Mouse (Mus musculus) megakaryocyte, embryonic 14.5 days (primary cell): ENCODE results near the gene Erg. TPM values are rescaled to one million over a fixed set of nuclear protein-coding genes. Genes with fewer than 3 reads are reported as not detected.
A peak's percentile ranks its signal among the peaks of the same experiment; 100 is the strongest.

Source experiments
- H3K27me3 ChIP-seq: replicated peaks from 2 replicates; pipeline ENCODE3; 2012; ENCODE audit warnings: inconsistent platforms
- H3K36me3 ChIP-seq: replicated peaks from 2 replicates; pipeline ENCODE3; 2012; ENCODE audit warnings: low read length, inconsistent platforms, mixed read lengths
- H3K4me1 ChIP-seq: 2 replicates; pipeline ENCODE4 v1.6.1; 2012; ENCODE audit warnings: inconsistent platforms
- H3K4me3 ChIP-seq: replicated peaks from 2 replicates; pipeline ENCODE3; 2012; ENCODE audit warnings: moderate library complexity, mild to moderate bottlenecking, inconsistent platforms
- H3K9me3 ChIP-seq: 2 replicates; pipeline ENCODE4 v1.6.1; 2012; ENCODE audit warnings: inconsistent platforms
- FLI1 ChIP-seq: IDR thresholded peaks from 2 replicates; pipeline ENCODE4 v1.6.1; 2012; ENCODE audit warnings: low read length, inconsistent platforms, mixed read lengths
- GATA1 ChIP-seq: IDR thresholded peaks from 3 replicates; pipeline ENCODE4 v1.6.1; 2012; ENCODE audit warnings: mixed read lengths, low read length, inconsistent platforms, borderline replicate concordance
- polyA plus RNA-seq: library from polyadenylated mRNA; stranded (reverse); fragments of >175 nt; gene quantifications from 2 replicates; pipeline ENCODE4 v1.2.3, GENCODE M21; 2012; ENCODE audit warnings: low replicate concordance; ENCODE audit not compliant: insufficient read depth

Gene Erg
- polyA plus RNA-seq, 1 experiment = 3.9 TPM

DNA sequence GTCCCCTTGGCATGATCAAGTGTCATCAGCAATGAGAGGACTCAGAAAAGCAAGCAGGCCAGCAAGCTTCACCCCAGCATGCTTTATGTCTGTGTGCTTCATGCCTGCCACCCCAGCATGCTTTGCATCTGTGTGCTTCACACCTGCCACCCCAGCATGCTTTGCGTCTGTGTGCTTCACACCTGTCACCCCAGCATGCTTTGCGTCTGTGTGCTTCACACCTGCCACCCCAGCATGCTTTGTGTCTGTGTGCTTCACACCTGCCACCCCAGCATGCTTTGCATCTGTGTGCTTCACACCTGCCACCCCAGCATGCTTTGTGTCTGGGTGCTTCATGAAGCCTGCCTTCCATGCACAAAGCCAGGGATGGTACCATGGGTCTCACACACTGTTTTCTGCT, 33.3 kb downstream of the Erg start:
- no peaks in the 10 kb centered on the region for H3K36me3 ChIP-seq
- peaks cover 10% of the 10 kb centered on the region for H3K9me3 ChIP-seq
- H3K4me1 ChIP-seq = no peaks in the 10 kb centered on the region
- peaks cover 46% of the 10 kb centered on the region for H3K27me3 ChIP-seq
- TF ChIP-seq GATA1 (no peak), FLI1 (no peak)
- H3K4me3 ChIP-seq = no peak overlapping the region

DNA sequence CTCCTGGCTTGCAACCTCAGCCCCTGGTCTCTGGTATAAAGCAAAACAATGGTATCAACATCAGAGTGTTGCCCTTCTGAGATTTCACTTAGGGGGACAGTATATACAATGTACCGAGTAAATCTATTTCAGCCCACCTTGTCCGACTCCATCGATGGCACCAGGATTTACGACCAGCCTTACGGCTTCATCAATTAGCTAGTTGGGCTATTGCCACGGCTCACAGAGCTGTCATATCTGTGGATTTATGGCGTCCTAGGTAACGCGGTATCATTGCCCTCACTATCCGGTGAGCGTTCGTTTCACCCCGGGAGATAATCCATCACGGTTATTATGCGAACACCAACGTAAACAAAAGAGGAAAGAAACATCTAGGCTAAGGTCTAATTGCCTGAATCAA, 33.9 kb downstream of the Erg start:
- Histone ChIP-seq H3K4me1 (no peaks in the 10 kb centered on the region), H3K36me3 (no peaks in the 10 kb centered on the region), H3K9me3 (peaks cover 7% of the 10 kb centered on the region), H3K4me3 (no peak overlapping the region), H3K27me3 (peaks cover 46% of the 10 kb centered on the region)
- TF ChIP-seq FLI1 = no peak
- no peak for TF ChIP-seq GATA1

DNA sequence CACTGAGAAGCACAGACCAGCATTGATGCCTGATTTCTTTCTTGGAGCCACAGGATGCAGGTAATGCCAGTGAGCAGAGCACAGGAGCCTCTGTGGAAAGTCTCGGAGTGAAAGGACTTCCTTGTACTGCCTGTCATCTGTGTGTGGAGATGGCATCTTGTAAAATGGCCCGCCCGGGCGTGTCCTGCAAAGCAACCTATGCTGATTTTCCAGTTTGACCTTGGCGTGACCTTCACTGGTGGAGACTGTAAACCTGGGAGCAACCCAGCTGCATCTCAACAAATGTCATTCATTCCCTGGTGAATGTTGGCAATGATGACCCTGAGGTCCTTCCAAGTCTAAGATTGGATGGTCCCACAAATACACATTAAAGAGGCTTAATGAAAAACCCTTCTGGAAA, 35.9 kb downstream of the Erg start:
- H3K4me1 ChIP-seq = no peaks in the 10 kb centered on the region
- no peaks in the 10 kb centered on the region for H3K9me3 ChIP-seq
- no peaks in the 10 kb centered on the region for H3K36me3 ChIP-seq
- no peak overlapping the region for H3K4me3 ChIP-seq
- no peak for TF ChIP-seq GATA1
- no peak for TF ChIP-seq FLI1
- peaks cover 36% of the 10 kb centered on the region for H3K27me3 ChIP-seq

DNA sequence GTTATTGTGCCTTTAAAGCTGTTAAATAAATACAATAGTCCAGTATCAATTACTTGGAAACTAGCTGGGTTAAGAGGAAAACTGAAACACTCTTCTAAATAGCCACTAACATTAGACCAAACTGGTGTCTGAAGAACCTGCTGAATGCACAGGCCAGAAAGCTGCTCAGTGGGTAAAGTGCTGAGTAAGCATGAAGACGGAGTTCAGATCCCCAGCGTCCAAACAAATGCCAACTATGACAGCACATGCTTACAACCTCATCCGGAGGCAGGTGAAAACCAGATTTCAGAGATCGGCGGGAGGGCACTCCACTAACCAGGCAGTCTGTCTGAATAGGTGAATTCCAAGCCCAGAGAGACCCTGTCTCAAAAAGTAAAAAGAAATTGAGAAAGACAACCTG, 41.6 kb downstream of the Erg start:
- no peaks in the 10 kb centered on the region for H3K36me3 ChIP-seq
- H3K9me3 ChIP-seq = no peaks in the 10 kb centered on the region
- H3K27me3 ChIP-seq = peaks cover 35% of the 10 kb centered on the region
- H3K4me3 ChIP-seq = no peak overlapping the region
- TF ChIP-seq GATA1 = no peak
- TF ChIP-seq FLI1 = no peak
- H3K4me1 ChIP-seq = no peaks in the 10 kb centered on the region

DNA sequence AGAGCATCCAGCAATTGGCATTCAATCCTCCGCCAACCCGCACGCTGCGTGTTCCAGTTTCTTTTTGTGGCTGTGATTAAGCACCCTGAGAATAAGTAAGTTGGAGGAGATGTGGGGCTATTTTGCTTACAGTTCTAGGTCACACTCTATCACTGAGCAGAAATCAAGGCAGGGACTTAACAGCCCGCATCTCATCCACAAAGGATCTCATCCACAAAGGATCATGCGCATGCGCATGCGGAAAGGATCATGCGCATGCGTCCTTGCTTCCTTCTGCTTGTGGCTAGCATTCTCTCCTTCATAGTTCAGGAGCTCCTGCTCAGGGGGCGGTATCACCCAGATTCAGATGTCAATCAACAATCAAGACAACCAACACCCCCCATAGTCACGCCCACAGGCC, 42.9 kb downstream of the Erg start:
- H3K4me3 ChIP-seq = no peak overlapping the region
- H3K36me3 ChIP-seq = no peaks in the 10 kb centered on the region
- no peaks in the 10 kb centered on the region for H3K9me3 ChIP-seq
- TF ChIP-seq FLI1 = no peak
- TF ChIP-seq GATA1 = no peak
- no peaks in the 10 kb centered on the region for H3K4me1 ChIP-seq
- peaks cover 33% of the 10 kb centered on the region for H3K27me3 ChIP-seq

DNA sequence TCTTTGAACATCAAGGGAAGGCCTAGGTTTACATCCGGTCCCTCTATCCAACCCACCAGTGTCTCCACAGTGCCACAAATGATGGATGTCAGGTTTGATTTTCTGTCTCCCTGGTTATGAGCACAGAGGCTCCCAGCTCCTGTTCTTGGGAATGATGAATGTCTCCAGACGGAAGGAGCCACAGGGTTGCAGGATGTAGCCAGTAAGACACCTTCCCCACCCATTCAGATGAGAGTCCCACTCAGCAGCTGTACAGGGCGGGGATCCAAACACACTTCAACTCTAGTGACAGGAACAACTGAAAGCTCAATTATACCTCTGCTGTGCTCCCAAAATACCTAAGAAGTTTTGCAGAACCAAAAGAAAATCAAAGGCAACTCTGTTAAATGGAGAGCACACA, 51.2 kb downstream of the Erg start:
- TF ChIP-seq FLI1 (no peak), GATA1 (no peak)
- Histone ChIP-seq H3K27me3 (peaks cover 24% of the 10 kb centered on the region), H3K36me3 (no peaks in the 10 kb centered on the region), H3K9me3 (no peaks in the 10 kb centered on the region), H3K4me3 (no peak overlapping the region), H3K4me1 (no peaks in the 10 kb centered on the region)

DNA sequence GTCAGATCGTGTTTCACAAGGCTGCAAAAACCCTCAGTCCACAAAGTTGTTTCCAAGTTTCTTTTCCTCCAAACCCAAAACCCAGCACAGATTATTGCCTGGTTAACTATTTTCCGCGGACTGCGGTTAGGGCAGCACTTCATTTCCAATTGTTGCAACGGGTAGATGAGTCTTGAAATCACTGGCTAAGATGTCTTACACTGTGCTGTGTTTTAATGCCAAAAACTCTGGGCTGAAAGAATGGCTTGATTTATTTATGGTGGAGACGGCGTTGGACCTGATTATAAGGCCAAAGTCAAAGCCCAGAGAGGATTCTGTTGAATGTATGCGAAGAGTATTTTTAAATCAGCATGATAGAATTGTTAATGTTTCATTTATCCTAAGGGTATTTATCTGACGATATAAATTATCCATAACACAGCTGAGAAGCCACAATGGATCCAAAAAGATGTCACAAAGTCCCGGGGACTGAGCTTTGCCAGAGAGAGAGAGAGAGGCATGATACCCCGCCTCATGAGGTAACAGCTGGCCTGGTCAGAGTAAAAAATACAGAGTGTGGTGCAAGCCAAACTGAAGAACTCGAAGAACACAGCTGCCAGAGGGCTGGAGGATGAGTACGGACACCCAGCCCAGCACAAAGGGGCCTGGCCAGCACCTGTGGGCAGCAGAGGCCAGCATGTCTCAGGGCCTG, 53.9 kb downstream of the Erg start:
- Histone ChIP-seq H3K27me3 (peaks cover 14% of the 10 kb centered on the region), H3K4me3 (no peak overlapping the region), H3K9me3 (no peaks in the 10 kb centered on the region), H3K4me1 (no peaks in the 10 kb centered on the region), H3K36me3 (no peaks in the 10 kb centered on the region)
- no peak for TF ChIP-seq FLI1
- TF ChIP-seq GATA1 = no peak

DNA sequence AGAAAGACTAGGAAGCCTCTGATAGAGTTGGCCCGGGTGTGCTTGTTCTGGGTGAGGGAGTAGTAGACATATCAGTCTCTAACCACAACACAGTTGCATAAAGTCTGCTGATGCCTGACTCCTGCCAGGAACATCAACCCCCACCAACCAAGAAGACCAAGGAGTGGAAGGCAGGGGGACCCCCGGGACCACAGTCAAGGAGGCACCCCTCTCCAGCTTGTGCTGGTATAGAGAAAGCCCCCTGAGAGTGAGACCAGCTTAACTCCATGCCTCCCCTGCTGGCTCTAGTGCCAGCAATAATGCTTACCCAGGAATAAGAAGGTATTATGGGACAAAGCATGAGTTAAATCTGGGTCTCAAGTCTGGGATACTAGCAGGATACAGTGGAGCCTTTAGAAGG, 58.8 kb downstream of the Erg start:
- Histone ChIP-seq H3K27me3 (peaks cover 19% of the 10 kb centered on the region), H3K9me3 (no peaks in the 10 kb centered on the region), H3K4me1 (no peaks in the 10 kb centered on the region), H3K4me3 (no peak overlapping the region), H3K36me3 (no peaks in the 10 kb centered on the region)
- TF ChIP-seq FLI1 (no peak), GATA1 (no peak)

DNA sequence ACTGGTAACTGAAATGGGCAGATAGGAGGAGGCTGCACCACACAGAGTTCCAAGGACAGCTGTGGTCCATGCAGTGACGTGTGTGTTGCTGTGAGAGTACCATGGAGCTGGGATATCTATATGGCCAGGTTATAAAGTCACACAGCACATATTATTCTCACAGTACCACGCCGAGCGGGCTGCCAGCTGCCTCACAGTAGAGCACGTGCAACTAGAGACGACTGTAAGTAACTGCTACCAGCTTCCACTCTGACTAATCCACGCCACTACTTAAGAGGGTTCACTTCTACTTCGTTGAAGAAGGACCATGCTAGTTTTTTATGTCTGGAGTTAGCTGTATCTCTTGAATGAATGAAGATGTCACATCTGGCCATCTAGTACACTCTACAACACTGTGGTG, 66.9 kb downstream of the Erg start:
- no peaks in the 10 kb centered on the region for H3K36me3 ChIP-seq
- peaks cover 3% of the 10 kb centered on the region; the same call in 1 of the 2 replicates for H3K4me1 ChIP-seq
- H3K4me3 ChIP-seq = peak overlapping the region; percentile 59
- H3K9me3 ChIP-seq = no peaks in the 10 kb centered on the region
- TF ChIP-seq FLI1 = no peak
- TF ChIP-seq GATA1 = no peak
- H3K27me3 ChIP-seq = peaks cover 28% of the 10 kb centered on the region

DNA sequence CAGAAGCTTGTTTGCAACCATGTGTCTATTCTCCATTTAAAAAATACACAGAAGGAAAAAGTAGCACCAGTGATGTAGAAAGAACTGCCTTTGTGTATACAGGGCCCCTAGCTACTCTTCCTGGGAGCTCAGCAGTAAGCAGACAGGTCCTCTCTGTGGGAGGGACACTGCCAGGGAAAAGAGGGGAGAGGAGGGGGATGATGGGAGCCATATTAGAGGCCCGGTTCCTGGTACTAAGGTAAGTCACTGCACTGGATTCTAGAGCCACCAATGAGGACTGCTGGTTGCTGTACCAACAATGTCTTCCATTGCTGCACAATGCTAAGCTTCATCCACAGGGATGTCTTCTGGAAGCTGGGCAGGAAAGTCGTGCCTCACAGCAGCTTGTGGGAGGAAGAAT, 80.3 kb downstream of the Erg start:
- TF ChIP-seq GATA1 = no peak
- no peak for TF ChIP-seq FLI1
- no peaks in the 10 kb centered on the region for H3K9me3 ChIP-seq

More for the DNA sequence above, 80.3 kb downstream of the Erg start:
- Histone ChIP-seq H3K4me3 (no peak overlapping the region), H3K27me3 (peaks cover 35% of the 10 kb centered on the region), H3K36me3 (no peaks in the 10 kb centered on the region), H3K4me1 (peaks cover 3% of the 10 kb centered on the region; the same call in 1 of the 2 replicates)
